Comparison of ENCODE assay signal across 13 mouse cellular contexts in the genomic region with DNA sequence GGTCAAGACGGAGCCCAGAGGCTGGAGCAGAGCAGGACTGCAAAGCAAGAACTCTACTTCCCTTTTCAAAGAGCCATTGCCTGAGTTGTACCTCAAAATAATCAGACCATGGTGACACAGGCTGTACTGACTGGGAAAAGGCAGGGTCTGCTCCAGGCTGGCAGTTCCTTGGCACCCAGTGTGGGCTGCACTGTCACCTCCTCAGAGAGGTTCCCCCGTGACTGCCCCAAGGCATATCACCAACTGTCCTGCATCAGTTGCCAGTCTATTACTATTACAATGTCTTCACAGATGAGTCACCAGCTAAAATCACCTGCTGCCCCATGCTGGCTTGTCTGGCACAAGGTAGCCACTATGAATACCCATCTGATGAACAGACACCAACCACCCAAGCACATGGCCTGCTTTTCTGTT.
DNase-seq lines count a peak whose midpoint lies in the region; ATAC-seq and TF ChIP-seq lines count a peak whose summit lies in the region.
"Had no signal": no experiment of that assay in that cellular context is flagged by ENCODE, and none has a peak within 500 bp of the region (broad histone marks: within the 10 kb centered on the region; RNA-seq: fewer than 3 reads in every experiment).

No protein-coding gene starts in this region.

- no peak overlapping the region for H3K4me3 ChIP-seq in layer of hippocampus, adult 2 months
- H3K4me3 ChIP-seq in MEL (ENCODE audit: control insufficient read depth in 1 of 2, insufficient read depth in 1 of 2, low read depth in 2 of 2, low read length in 2 of 2): no peak overlapping the region
- H3K4me3 ChIP-seq in brown adipose tissue, adult 24 weeks (ENCODE audit: insufficient read depth, low read depth, low read length): no peak overlapping the region
- H3K4me3 ChIP-seq: embryonic facial prominence, embryonic 15.5 days; limb, embryonic 15.5 days; megakaryocyte, embryonic 14.5 days; neural tube, embryonic 12.5 days had no signal

- TF ChIP-seq POLR2A in MEL (IDR thresholded peaks at IDR 0.05; ENCODE audit: control insufficient read depth in 1 of 2, insufficient read depth in 1 of 2, low read depth in 1 of 2, low read length in 2 of 2, poor library complexity in 1 of 2): no peak

- no peak overlapping the region for H3K9ac ChIP-seq in MEL (ENCODE audit: control insufficient read depth, low read depth, low read length, poor library complexity, severe bottlenecking)
- H3K9ac ChIP-seq: embryonic facial prominence, embryonic 15.5 days; limb, embryonic 15.5 days; neural tube, embryonic 12.5 days had no signal

- DNase-seq in layer of hippocampus, adult 2 months (ENCODE audit: low spot score in 2 of 2): no peak
- DNase-seq in layer of hippocampus, postnatal 36 days: no peak
- DNase-seq in MEL (ENCODE audit: low read depth, low spot score) (peak; percentile 22), MN1 (ENCODE audit: low spot score) (no peak)
- DNase-seq in thymus, postnatal 25 days: no peak
- DNase-seq in embryo, embryonic 11 days: no peak

- H3K9me3 ChIP-seq in MEL (replicated peaks; ENCODE audit: insufficient read depth, low read length): no peaks in the 10 kb centered on the region
- H3K9me3 ChIP-seq: embryonic facial prominence, embryonic 15.5 days; heart, embryonic 13.5 days; limb, embryonic 15.5 days; neural tube, embryonic 12.5 days had no signal

- H3K27ac ChIP-seq in layer of hippocampus, adult 2 months: peak overlapping the region; percentile 39; the same call in 1 of the 2 replicates
- no peak overlapping the region for H3K27ac ChIP-seq in MEL (ENCODE audit: control insufficient read depth, low read depth, low read length)
- H3K27ac ChIP-seq in brown adipose tissue, adult 24 weeks (replicated peaks; ENCODE audit: low read depth, low read length): 0 out of 2 replicates have a peak overlapping the region, but pooled peaks have one; percentile 2
- H3K27ac ChIP-seq: embryonic facial prominence, embryonic 15.5 days; heart, embryonic 13.5 days; limb, embryonic 15.5 days; neural tube, embryonic 12.5 days had no signal

- no peaks in the 10 kb centered on the region for H3K79me2 ChIP-seq in MEL (ENCODE audit: control insufficient read depth, insufficient read depth, low read length, poor library complexity)

- H3K27me3 ChIP-seq in MEL (ENCODE audit: control insufficient read depth in 1 of 2, insufficient read depth in 2 of 2, low read length in 2 of 2): peaks cover 15 to 19% of the 10 kb centered on the region in 2 experiments

- TF ChIP-seq CTCF in layer of hippocampus, adult 2 months (conservative IDR thresholded peaks at IDR 0.05): no peak
- TF ChIP-seq CTCF in MEL (IDR thresholded peaks at IDR 0.05 in 2 of 3, conservative IDR thresholded peaks at IDR 0.05 in 1 of 3; ENCODE audit: control insufficient read depth in 1 of 3, insufficient read depth in 1 of 3, low read depth in 2 of 3, low read length in 3 of 3, poor library complexity in 1 of 3, severe bottlenecking in 1 of 3): no peak

- no peak for TF ChIP-seq RAD21 in MEL (IDR thresholded peaks at IDR 0.05; ENCODE audit: low read depth, low read length)

- H3K36me3 ChIP-seq in MEL (ENCODE audit: control insufficient read depth in 1 of 2, insufficient read depth in 2 of 2, low read length in 2 of 2): no peaks in the 10 kb centered on the region
- H3K36me3 ChIP-seq: embryonic facial prominence, embryonic 15.5 days; heart, embryonic 13.5 days; limb, embryonic 15.5 days; neural tube, embryonic 12.5 days had no signal

- no peaks in the 10 kb centered on the region for H3K4me1 ChIP-seq in MEL (ENCODE audit: control insufficient read depth in 1 of 2, insufficient read depth in 2 of 2, low read length in 2 of 2)
- H3K4me1 ChIP-seq in brown adipose tissue, adult 24 weeks (ENCODE audit: control insufficient read depth, insufficient read depth, insufficient read length, low read length): peaks cover 3% of the 10 kb centered on the region

- no peak for TF ChIP-seq EP300 in MEL (IDR thresholded peaks at IDR 0.05; ENCODE audit: low read depth in 1 of 2, low read length in 2 of 2)

- ATAC-seq in common myeloid progenitor, adult 5-6 weeks (replicated peaks; ENCODE audit: low read depth, poor library complexity, severe bottlenecking): peak; percentile 62

TF ChIP-seq in MEL, 35 proteins besides CTCF, POLR2A, EP300 and RAD21:
- no peak for TF ChIP-seq HCFC1 (IDR thresholded peaks at IDR 0.05; ENCODE audit: low read depth, low read length)
- no peak for TF ChIP-seq MYB (IDR thresholded peaks at IDR 0.05; ENCODE audit: low read depth, low read length)
- TF ChIP-seq KAT2A (conservative IDR thresholded peaks at IDR 0.05; ENCODE audit: low read depth, low read length): no peak
